Mouse (Mus musculus) erythroblast, embryonic 14.5 days (primary cell): ENCODE results near the gene Nr1h3. TPM values are rescaled to one million over a fixed set of nuclear protein-coding genes. Genes with fewer than 3 reads are reported as not detected.

Experiments
- H3K27me3 ChIP-seq: 2 replicates; pipeline ENCODE4 v1.6.1; 2012; ENCODE audit warnings: inconsistent platforms; ENCODE audit not compliant: control insufficient read depth
- H3K36me3 ChIP-seq: 2 replicates; pipeline ENCODE4 v1.6.1; 2012; ENCODE audit warnings: mild to moderate bottlenecking, inconsistent platforms; ENCODE audit not compliant: control insufficient read depth
- H3K4me1 ChIP-seq: 2 replicates; pipeline ENCODE4 v1.6.1; 2012; ENCODE audit warnings: inconsistent platforms; ENCODE audit not compliant: control insufficient read depth
- H3K4me3 ChIP-seq: replicated peaks from 2 replicates; pipeline ENCODE3; 2012; ENCODE audit warnings: moderate library complexity, mild to moderate bottlenecking, inconsistent platforms
- H3K9me3 ChIP-seq: 2 replicates; pipeline ENCODE4 v1.6.1; 2012; ENCODE audit warnings: low read length, inconsistent platforms, mixed read lengths; ENCODE audit not compliant: control insufficient read depth
- GATA1 ChIP-seq: IDR thresholded peaks from 2 replicates; pipeline ENCODE4 v1.6.1; 2012; ENCODE audit warnings: low read length, inconsistent platforms, mixed read lengths
- TAL1 ChIP-seq: IDR thresholded peaks from 3 replicates; pipeline ENCODE4 v1.6.1; 2012; ENCODE audit warnings: low read length, inconsistent platforms, mixed read lengths
- polyA plus RNA-seq: library from polyadenylated mRNA; stranded (reverse); fragments of >175 nt; gene quantifications from 2 replicates; pipeline ENCODE4 v1.2.3, GENCODE M21; 2012

The Nr1h3 gene
- polyA plus RNA-seq, 1 experiment = 0.50 TPM

GRCm38 (mm10) chr2:91190501-91190900 is 12.1 kb downstream of the Nr1h3 start:
- Histone ChIP-seq H3K9me3 (no peaks in the 10 kb centered on the region), H3K4me1 (peaks cover 8% of the 10 kb centered on the region), H3K27me3 (peaks cover 30% of the 10 kb centered on the region), H3K4me3 (no peak overlapping the region), H3K36me3 (no peaks in the 10 kb centered on the region; the same call in 1 of the 2 replicates)
- TF ChIP-seq TAL1 = no peak
- TF ChIP-seq GATA1 = no peak

- peaks cover 21% of the 10 kb centered on the region for H3K4me1 ChIP-seq
- H3K27me3 ChIP-seq = peaks cover 10% of the 10 kb centered on the region
- H3K9me3 ChIP-seq = no peaks in the 10 kb centered on the region
- no peak overlapping the region for H3K4me3 ChIP-seq
- H3K36me3 ChIP-seq = no peaks in the 10 kb centered on the region; the same call in 1 of the 2 replicates
- TF ChIP-seq TAL1 = no peak
- no peak for TF ChIP-seq GATA1
Measured at GRCm38 (mm10) chr2:91187431-91187830, 15.2 kb downstream of the Nr1h3 start.

GRCm38 (mm10) chr2:91186208-91186607 is 16.4 kb downstream of the Nr1h3 start:
- peaks cover 16% of the 10 kb centered on the region for H3K27me3 ChIP-seq
- TF ChIP-seq GATA1 (no peak), TAL1 (no peak)
- H3K4me1 ChIP-seq = peaks cover 31% of the 10 kb centered on the region
- no peaks in the 10 kb centered on the region; the same call in 1 of the 2 replicates for H3K36me3 ChIP-seq
- H3K4me3 ChIP-seq = no peak overlapping the region
- no peaks in the 10 kb centered on the region for H3K9me3 ChIP-seq

- Histone ChIP-seq H3K27me3 (peaks cover 16% of the 10 kb centered on the region), H3K36me3 (no peaks in the 10 kb centered on the region; the same call in 1 of the 2 replicates), H3K9me3 (no peaks in the 10 kb centered on the region), H3K4me3 (peak within 1 kb of the TSS; percentile 85), H3K4me1 (peaks cover 33% of the 10 kb centered on the region)
- TF ChIP-seq TAL1 = no peak
- no peak for TF ChIP-seq GATA1
Measured at GRCm38 (mm10) chr2:91183711-91184405, 18.8 kb downstream of the Nr1h3 start, which contains the start of gene Madd. Gene Madd (minus strand): TSS chr2:91183837.

- peak overlapping the region; percentile 85 for H3K4me3 ChIP-seq
- peaks cover 33% of the 10 kb centered on the region for H3K4me1 ChIP-seq
- H3K36me3 ChIP-seq = peaks cover 4% of the 10 kb centered on the region
- TF ChIP-seq TAL1 (no peak), GATA1 (no peak)
- H3K9me3 ChIP-seq = no peaks in the 10 kb centered on the region
- H3K27me3 ChIP-seq = peaks cover 16% of the 10 kb centered on the region
Measured at GRCm38 (mm10) chr2:91183148-91183513, 19.5 kb downstream of the Nr1h3 start.

- peaks cover 16% of the 10 kb centered on the region for H3K27me3 ChIP-seq
- TF ChIP-seq TAL1 (no peak), GATA1 (no peak)
- H3K36me3 ChIP-seq = peaks cover 9% of the 10 kb centered on the region
- peaks cover 33% of the 10 kb centered on the region for H3K4me1 ChIP-seq
- no peaks in the 10 kb centered on the region for H3K9me3 ChIP-seq
- peak overlapping the region; percentile 85 for H3K4me3 ChIP-seq
Measured at GRCm38 (mm10) chr2:91182405-91183147, 20.1 kb downstream of the Nr1h3 start.

GRCm38 (mm10) chr2:91182016-91182404 is 20.6 kb downstream of the Nr1h3 start:
- Histone ChIP-seq H3K27me3 (peaks cover 16% of the 10 kb centered on the region), H3K9me3 (no peaks in the 10 kb centered on the region), H3K36me3 (peaks cover 10% of the 10 kb centered on the region), H3K4me1 (peaks cover 33% of the 10 kb centered on the region), H3K4me3 (peak overlapping the region; percentile 85)
- TF ChIP-seq TAL1 = no peak
- TF ChIP-seq GATA1 = no peak

- H3K9me3 ChIP-seq = no peaks in the 10 kb centered on the region
- TF ChIP-seq GATA1 (no peak), TAL1 (no peak)
- H3K36me3 ChIP-seq = peaks cover 23% of the 10 kb centered on the region
- H3K27me3 ChIP-seq = peaks cover 16% of the 10 kb centered on the region
- H3K4me1 ChIP-seq = peaks cover 33% of the 10 kb centered on the region
- no peak overlapping the region for H3K4me3 ChIP-seq
Measured at GRCm38 (mm10) chr2:91180706-91181105, 21.9 kb downstream of the Nr1h3 start.

- Histone ChIP-seq H3K36me3 (peaks cover 28% of the 10 kb centered on the region), H3K27me3 (peaks cover 16% of the 10 kb centered on the region), H3K4me3 (no peak overlapping the region), H3K9me3 (no peaks in the 10 kb centered on the region), H3K4me1 (peaks cover 33% of the 10 kb centered on the region)
- no peak for TF ChIP-seq TAL1
- TF ChIP-seq GATA1 = no peak
Measured at GRCm38 (mm10) chr2:91179825-91180224, 22.8 kb downstream of the Nr1h3 start.
